Mouse (Mus musculus): ENCODE measurements at regions not wholly inside any gene's neighbourhood (a gene's known extent, or its start where the extent isn't known, plus 50 kb on each side); places are given as distances from the start of the nearest gene placed in this dataset.

GRCm38 (mm10) chr12:79904913-79905549, 207.8 kb downstream of the Zfp36l1 start:
- TF ChIP-seq CTCF (IDR thresholded peaks at IDR 0.05; ENCODE audit: low read depth, low read length) (no peak), TAL1 (conservative IDR thresholded peaks at IDR 0.05; ENCODE audit: low read depth, low read length) (no peak), GATA1 (IDR thresholded peaks at IDR 0.05; ENCODE audit: borderline replicate concordance, low read length) (no peak), POLR2AphosphoS5 (IDR thresholded peaks at IDR 0.05; ENCODE audit: insufficient replicate concordance, low read depth, low read length) (no peak), GATA2 (IDR thresholded peaks at IDR 0.05; ENCODE audit: borderline replicate concordance, low read depth, low read length) (no peak)
